Mouse (Mus musculus): ENCODE results near the gene Olfr569.

Olfr569 gene

GRCm38 (mm10) chr7:102890782-102891181 lies at the start of gene Olfr569:
Gene Olfr569, minus strand, starts transcription at chr7:102890882.
- no peak for DNase-seq (ENCODE audit: low spot score)

DNA sequence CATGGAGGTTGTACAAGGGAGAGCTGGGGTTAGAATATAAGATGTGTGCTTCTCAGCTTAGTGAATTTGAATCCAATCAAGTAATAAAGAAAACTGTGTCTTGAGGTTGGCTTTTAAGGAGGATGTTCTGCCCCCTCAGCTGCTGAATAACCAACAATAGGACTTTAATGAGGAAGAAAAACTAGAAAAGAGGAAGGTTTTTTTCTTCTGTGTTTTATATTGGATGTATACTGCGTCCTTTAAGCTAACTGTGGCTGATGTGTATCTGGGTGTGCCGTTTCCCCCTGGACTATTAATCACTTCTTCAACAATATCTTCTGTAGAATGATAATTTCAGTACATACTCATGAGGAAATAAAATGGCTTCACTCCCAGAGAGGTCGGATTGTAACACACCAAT lies 36.4 kb upstream of the Olfr569 start:
- DNase-seq (ENCODE audit: low spot score): no peak

GRCm38 (mm10) chr7:102924109-102924508 lies 33.4 kb upstream of the Olfr569 start, which contains the start of gene Olfr572:
Gene Olfr572, plus strand, starts transcription at chr7:102924409.
- DNase-seq (ENCODE audit: low spot score): no peak

DNA sequence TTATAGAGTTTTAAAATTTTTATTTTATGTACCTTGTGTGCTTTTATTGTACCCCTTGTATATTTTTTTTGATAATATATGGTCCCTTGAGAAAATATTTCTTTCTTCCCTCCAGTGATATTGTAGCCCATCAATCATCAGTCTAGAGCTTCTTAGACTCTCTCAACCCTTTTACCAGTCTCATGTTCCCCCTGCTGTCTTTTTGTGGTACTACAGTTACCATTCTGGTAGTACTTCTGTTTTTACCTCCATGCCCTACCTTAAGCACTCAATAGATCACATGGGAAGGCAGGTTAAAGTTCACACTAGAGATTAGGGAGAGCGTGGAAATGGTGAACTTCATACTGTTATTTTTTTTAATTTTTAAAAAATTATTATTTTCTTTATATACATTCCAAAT lies 28.9 kb upstream of the Olfr569 start:
- DNase-seq (ENCODE audit: low spot score): no peak

DNA sequence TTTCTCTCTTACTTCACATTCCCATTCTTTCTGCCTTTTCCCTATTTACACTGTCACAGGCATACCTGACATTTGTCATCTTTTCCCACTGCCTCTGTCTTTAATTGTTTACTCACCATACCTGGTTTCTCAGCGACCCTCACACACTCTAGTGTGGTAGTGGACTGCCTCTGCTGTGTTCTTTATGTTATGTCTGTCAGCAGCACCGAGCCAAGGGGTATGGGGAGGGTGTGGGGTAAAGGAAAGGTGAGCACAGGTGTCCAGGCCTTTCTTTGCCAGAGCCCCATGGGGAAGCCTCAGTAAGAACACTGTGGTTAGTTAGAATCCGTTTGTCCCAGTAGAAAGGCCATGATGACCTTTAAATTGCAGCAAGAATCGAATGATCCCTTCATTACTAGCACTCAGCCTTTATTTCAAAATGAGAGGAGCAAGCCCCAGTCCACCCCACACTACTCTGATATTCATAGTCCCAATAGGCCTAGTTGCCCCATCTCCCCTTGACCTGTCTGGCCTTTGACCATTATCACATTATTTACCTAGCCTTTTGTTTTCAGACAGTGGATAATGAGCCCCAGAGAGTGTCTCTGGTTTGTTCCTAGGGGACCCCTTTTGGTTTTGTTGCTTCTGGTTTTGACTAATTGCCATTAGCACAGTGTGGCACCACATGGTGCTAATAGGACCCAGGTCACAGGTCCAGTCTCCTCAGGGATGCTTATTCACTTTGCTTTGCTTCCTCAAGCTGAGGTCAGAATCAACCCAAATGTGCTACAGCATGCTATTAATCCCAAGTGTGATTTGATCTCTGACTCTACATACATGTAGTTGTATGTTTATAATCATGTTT lies 26.6 kb upstream of the Olfr569 start, which contains the start of gene Olfr571:
Gene Olfr571 (minus strand): TSS at position 505 of the 844 bp plus-strand sequence.
- DNase-seq (ENCODE audit: low spot score): no peak

DNA sequence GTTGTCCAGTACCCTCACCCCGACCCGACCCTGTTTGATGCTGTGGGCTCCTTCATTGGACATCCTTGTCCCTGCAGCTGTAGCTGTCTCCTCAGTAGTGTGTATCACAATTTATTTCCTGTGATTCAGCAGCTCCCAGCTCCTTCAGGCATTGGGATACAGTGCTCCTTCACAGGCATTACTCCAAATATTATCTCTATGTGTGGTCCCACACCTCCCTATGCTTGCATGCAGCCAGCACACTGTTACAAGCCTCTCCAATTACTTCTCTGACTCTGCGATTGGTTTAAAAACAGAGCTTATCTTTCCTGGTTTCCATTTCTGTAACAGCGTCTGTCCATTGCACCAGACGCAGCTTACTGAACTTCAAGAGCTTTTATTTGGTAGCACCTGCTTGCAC lies 25.7 kb upstream of the Olfr569 start:
- no peak for DNase-seq (ENCODE audit: low spot score)

GRCm38 (mm10) chr7:102915261-102915660 lies 24.6 kb upstream of the Olfr569 start:
- no peak for DNase-seq (ENCODE audit: low spot score)

GRCm38 (mm10) chr7:102876822-102877221 lies 13.9 kb downstream of the Olfr569 start, which contains the start of gene Olfr568:
Gene Olfr568, plus strand, starts transcription at chr7:102877122.
- no peak for DNase-seq (ENCODE audit: low spot score)

DNA sequence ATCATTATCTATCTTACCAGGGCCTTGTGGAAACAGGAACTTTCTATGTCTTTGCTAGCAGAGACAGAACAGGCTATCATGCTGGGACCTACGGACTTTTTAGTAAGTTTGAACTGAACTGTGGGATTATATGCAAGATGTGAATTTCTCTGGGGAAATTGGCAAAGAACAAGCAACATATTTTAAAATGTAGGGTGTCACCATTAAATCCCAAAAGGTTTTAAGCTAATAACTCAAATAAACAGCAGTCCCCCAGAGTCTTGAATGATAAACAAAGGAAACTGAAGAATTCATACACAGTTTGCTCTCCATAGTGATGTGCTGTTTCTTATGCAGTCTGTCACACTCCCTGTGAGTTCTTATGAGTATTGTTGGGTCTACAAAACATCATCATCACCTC lies 32.0 kb downstream of the Olfr569 start, which contains the start of gene Olfr566:
Gene Olfr566 (minus strand): TSS at position 101 of the 400 bp plus-strand sequence.
- DNase-seq (ENCODE audit: low spot score): no peak

GRCm38 (mm10) chr7:102855807-102856206 lies 34.9 kb downstream of the Olfr569 start:
- DNase-seq (ENCODE audit: low spot score): no peak
